Mouse (Mus musculus): Measurements from ENCODE around the gene Arvcf. TPM values are rescaled to one million over a fixed set of nuclear protein-coding genes. Genes with fewer than 3 reads are reported as not detected.

Arvcf gene
- total and polyA plus RNA-seq, 3 experiments: 64.0 to 188 (median 154) TPM

GRCm38 (mm10) chr16:18387704-18388582, 40.0 kb downstream of the Arvcf start:
- peaks cover 88% of the 10 kb centered on the region for H3K4me1 ChIP-seq (ENCODE audit: insufficient read depth, low read depth, low read length)
- no peaks in the 10 kb centered on the region for H3K27me3 ChIP-seq (ENCODE audit: insufficient read depth, low read length)
- DNase-seq (ENCODE audit: low spot score) (peak; percentile 91), ATAC-seq (ENCODE audit: extremely low read depth, insufficient number of reproducible peaks, low FRiP score, poor library complexity, severe bottlenecking) (peak; percentile 81)
- no peaks in the 10 kb centered on the region for H3K36me3 ChIP-seq (replicated peaks)
- peak overlapping the region; percentile 36; the same call in 1 of the 2 replicates for H3K4me3 ChIP-seq (ENCODE audit: low read depth, low read length)
- TF ChIP-seq GATA2 (IDR thresholded peaks at IDR 0.05; ENCODE audit: borderline replicate concordance, low read depth, low read length): no peak
- TF ChIP-seq TAL1 (conservative IDR thresholded peaks at IDR 0.05; ENCODE audit: low read depth, low read length): peak; percentile 87
- no peaks in the 10 kb centered on the region for H3K9me3 ChIP-seq (replicated peaks)

GRCm38 (mm10) chr16:18388583-18389435, 40.8 kb downstream of the Arvcf start:
- Histone ChIP-seq H3K9me3 (replicated peaks) (no peaks in the 10 kb centered on the region), H3K36me3 (replicated peaks) (peaks cover 3% of the 10 kb centered on the region), H3K27me3 (ENCODE audit: insufficient read depth, low read length) (no peaks in the 10 kb centered on the region), H3K4me1 (ENCODE audit: insufficient read depth, low read depth, low read length) (peaks cover 93% of the 10 kb centered on the region), H3K4me3 (ENCODE audit: low read depth, low read length) (peak overlapping the region; percentile 48; the same call in 1 of the 2 replicates)
- ATAC-seq (ENCODE audit: extremely low read depth, insufficient number of reproducible peaks, low FRiP score, poor library complexity, severe bottlenecking) (no peak), DNase-seq (ENCODE audit: low spot score) (no peak)
- TF ChIP-seq CTCF (IDR thresholded peaks at IDR 0.05; ENCODE audit: low read depth, low read length) (no peak), POLR2AphosphoS5 (IDR thresholded peaks at IDR 0.05; ENCODE audit: insufficient replicate concordance, low read depth, low read length) (no peak), GATA1 (IDR thresholded peaks at IDR 0.05; ENCODE audit: borderline replicate concordance, low read length) (no peak), TAL1 (conservative IDR thresholded peaks at IDR 0.05; ENCODE audit: low read depth, low read length) (no peak), GATA2 (IDR thresholded peaks at IDR 0.05; ENCODE audit: borderline replicate concordance, low read depth, low read length) (no peak)

- DNase-seq (ENCODE audit: low spot score) (no peak), ATAC-seq (ENCODE audit: extremely low read depth, insufficient number of reproducible peaks, low FRiP score, poor library complexity, severe bottlenecking) (no peak)
- Histone ChIP-seq H3K27me3 (ENCODE audit: insufficient read depth, low read length) (no peaks in the 10 kb centered on the region), H3K36me3 (replicated peaks) (peaks cover 16% of the 10 kb centered on the region), H3K4me1 (ENCODE audit: insufficient read depth, low read depth, low read length) (peaks cover 93% of the 10 kb centered on the region), H3K9me3 (replicated peaks) (no peaks in the 10 kb centered on the region), H3K4me3 (ENCODE audit: low read depth, low read length) (no peak overlapping the region)
- TF ChIP-seq GATA1 (IDR thresholded peaks at IDR 0.05; ENCODE audit: borderline replicate concordance, low read length) (no peak), GATA2 (IDR thresholded peaks at IDR 0.05; ENCODE audit: borderline replicate concordance, low read depth, low read length) (no peak), CTCF (IDR thresholded peaks at IDR 0.05; ENCODE audit: low read depth, low read length) (no peak), POLR2AphosphoS5 (IDR thresholded peaks at IDR 0.05; ENCODE audit: insufficient replicate concordance, low read depth, low read length) (no peak), TAL1 (conservative IDR thresholded peaks at IDR 0.05; ENCODE audit: low read depth, low read length) (no peak)
These were observed 42.4 kb downstream of the Arvcf start for GRCm38 (mm10) chr16:18390399-18390798.

GRCm38 (mm10) chr16:18391127-18391526, 43.1 kb downstream of the Arvcf start:
- Histone ChIP-seq H3K4me3 (ENCODE audit: low read depth, low read length) (no peak overlapping the region), H3K27me3 (ENCODE audit: insufficient read depth, low read length) (no peaks in the 10 kb centered on the region), H3K4me1 (ENCODE audit: insufficient read depth, low read depth, low read length) (peaks cover 97% of the 10 kb centered on the region), H3K9me3 (replicated peaks) (no peaks in the 10 kb centered on the region), H3K36me3 (replicated peaks) (peaks cover 23% of the 10 kb centered on the region)
- ATAC-seq (ENCODE audit: extremely low read depth, insufficient number of reproducible peaks, low FRiP score, poor library complexity, severe bottlenecking) (no peak), DNase-seq (ENCODE audit: low spot score) (no peak)
- TF ChIP-seq GATA2 (IDR thresholded peaks at IDR 0.05; ENCODE audit: borderline replicate concordance, low read depth, low read length): no peak
- no peak for TF ChIP-seq POLR2AphosphoS5 (IDR thresholded peaks at IDR 0.05; ENCODE audit: insufficient replicate concordance, low read depth, low read length)
- no peak for TF ChIP-seq TAL1 (conservative IDR thresholded peaks at IDR 0.05; ENCODE audit: low read depth, low read length)
- TF ChIP-seq CTCF (IDR thresholded peaks at IDR 0.05; ENCODE audit: low read depth, low read length): no peak
- TF ChIP-seq GATA1 (IDR thresholded peaks at IDR 0.05; ENCODE audit: borderline replicate concordance, low read length): no peak

GRCm38 (mm10) chr16:18391728-18392127, 43.7 kb downstream of the Arvcf start:
- H3K27me3 ChIP-seq (ENCODE audit: insufficient read depth, low read length): no peaks in the 10 kb centered on the region
- ATAC-seq (ENCODE audit: extremely low read depth, insufficient number of reproducible peaks, low FRiP score, poor library complexity, severe bottlenecking) (no peak), DNase-seq (ENCODE audit: low spot score) (no peak)
- TF ChIP-seq GATA1 (IDR thresholded peaks at IDR 0.05; ENCODE audit: borderline replicate concordance, low read length) (no peak), TAL1 (conservative IDR thresholded peaks at IDR 0.05; ENCODE audit: low read depth, low read length) (no peak)
- H3K36me3 ChIP-seq (replicated peaks): peaks cover 29% of the 10 kb centered on the region
- H3K4me3 ChIP-seq (ENCODE audit: low read depth, low read length): no peak overlapping the region; the same call in 1 of the 2 replicates
- peaks cover 97% of the 10 kb centered on the region for H3K4me1 ChIP-seq (ENCODE audit: insufficient read depth, low read depth, low read length)
- H3K9me3 ChIP-seq (replicated peaks): no peaks in the 10 kb centered on the region
